Mouse (Mus musculus) heart, adult 2 months (tissue): ENCODE results near the gene Pus7. TPM values are rescaled to one million over a fixed set of nuclear protein-coding genes. Genes with fewer than 3 reads are reported as not detected.

Experiments
- DNase-seq, 2 experiments: peaks; one replicate each; pipeline ENCODE4 v3.0.0; 2021
- H3K27ac ChIP-seq: fragments of 200-600 bp; 2 replicates; pipeline ENCODE4 v1.8.1; 2022
- H3K27me3 ChIP-seq: fragments of 200-500 bp; 2 replicates; pipeline ENCODE4 v1.6.1; 2012; ENCODE audit warnings: mild to moderate bottlenecking, low read length, inconsistent platforms, mixed read lengths; ENCODE audit not compliant: control insufficient read depth, insufficient read depth
- H3K36me3 ChIP-seq: fragments of 200-500 bp; 2 replicates; pipeline ENCODE4 v1.6.1; 2012; ENCODE audit warnings: low read length, inconsistent platforms; ENCODE audit not compliant: control insufficient read depth, insufficient read depth
- H3K4me1 ChIP-seq: fragments of 200-500 bp; 2 replicates; pipeline ENCODE4 v1.6.1; 2011; ENCODE audit warnings: low read length; ENCODE audit not compliant: control insufficient read depth, insufficient read depth
- H3K4me3 ChIP-seq: fragments of 200-600 bp; 2 replicates; pipeline ENCODE4 v1.8.1; 2022
- H3K79me2 ChIP-seq: fragments of 200-500 bp; replicated peaks from 2 replicates; pipeline ENCODE4 v1.6.1; 2012; ENCODE audit warnings: mild to moderate bottlenecking, inconsistent platforms, low read length, moderate library complexity, mixed read lengths; ENCODE audit not compliant: control insufficient read depth, insufficient read depth
- H3K9ac ChIP-seq: fragments of 200-500 bp; 2 replicates; pipeline ENCODE4 v1.6.1; 2012; ENCODE audit warnings: low read depth, mild to moderate bottlenecking, control low read depth, inconsistent platforms, low read length, mixed read lengths
- CTCF ChIP-seq: fragments of 200-600 bp; IDR thresholded peaks from 2 replicates; pipeline ENCODE4 v1.8.1; 2022; ENCODE audit warnings: antibody characterized with exemption, mild to moderate bottlenecking, moderate library complexity
- EP300 ChIP-seq: fragments of 200-500 bp; IDR thresholded peaks from 2 replicates; pipeline ENCODE4 v1.6.1; 2011; ENCODE audit warnings: low read depth, low read length, control low read depth; ENCODE audit not compliant: insufficient read depth
- POLR2A ChIP-seq: fragments of 200-500 bp; IDR thresholded peaks from 2 replicates; pipeline ENCODE4 v1.6.1; 2011; ENCODE audit warnings: mild to moderate bottlenecking, low read depth, low read length, control low read depth; ENCODE audit not compliant: insufficient read depth
- WGBS: fragments of 180-500 bp; shearing (Covaris S2); methylation state at CpG from one replicate; pipeline ENCODE4 v1.1.7; 2018; 5-methylcytosine and 5-hydroxymethylcytosine counted together
- intact Hi-C: fragments of 180-260 bp; cut with DNase I; formaldehyde crosslinking; loops from one replicate; pipeline ENCODE4 v1.15.1; 2025
- polyA plus RNA-seq: library from polyadenylated mRNA; depleted of rRNA; stranded (reverse); fragments of >200 nt; gene quantifications from 2 replicates; pipeline ENCODE4 v1.2.3, GENCODE M21; 2012
- total RNA-seq, 2 experiments: library from RNA; stranded (reverse); gene quantifications; 2 replicates each; pipeline ENCODE4 v1.2.3; 2021

Gene Pus7
- total and polyA plus RNA-seq, 3 experiments: 3.4 to 8.5 (median 8.2) TPM

DNA sequence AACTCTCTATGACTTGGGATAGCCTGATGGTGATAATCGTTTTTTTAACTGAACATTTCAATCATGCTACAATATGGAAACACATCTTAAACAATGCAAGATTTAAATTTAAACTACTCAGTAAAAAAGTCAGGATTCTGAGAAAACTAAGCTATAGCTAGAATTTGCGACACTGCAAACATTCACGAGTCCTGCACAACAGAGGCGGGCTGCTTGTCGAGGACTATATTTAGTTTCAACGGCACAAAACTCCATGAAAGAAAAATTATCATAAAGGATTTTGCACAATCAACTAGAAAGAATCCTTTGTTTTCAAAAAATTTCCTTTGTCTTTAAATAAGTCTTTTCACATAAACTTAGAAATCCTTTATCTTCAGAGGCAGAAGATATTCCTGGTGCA is 21.0 kb downstream of the Pus7 start:
- H3K79me2 ChIP-seq: no peaks in the 10 kb centered on the region
- no peak overlapping the region for H3K27ac ChIP-seq
- WGBS: 94% methylated on average over 6 of the region's 6 CpGs
- no peaks in the 10 kb centered on the region for H3K4me1 ChIP-seq
- no peak for TF ChIP-seq CTCF
- TF ChIP-seq POLR2A: no peak
- TF ChIP-seq EP300: no peak
- H3K27me3 ChIP-seq: no peaks in the 10 kb centered on the region
- no peaks in the 10 kb centered on the region for H3K36me3 ChIP-seq
- intact Hi-C loops: no loop called here
- no peak overlapping the region for H3K9ac ChIP-seq
- no peak overlapping the region for H3K4me3 ChIP-seq
- DNase-seq: no peak

DNA sequence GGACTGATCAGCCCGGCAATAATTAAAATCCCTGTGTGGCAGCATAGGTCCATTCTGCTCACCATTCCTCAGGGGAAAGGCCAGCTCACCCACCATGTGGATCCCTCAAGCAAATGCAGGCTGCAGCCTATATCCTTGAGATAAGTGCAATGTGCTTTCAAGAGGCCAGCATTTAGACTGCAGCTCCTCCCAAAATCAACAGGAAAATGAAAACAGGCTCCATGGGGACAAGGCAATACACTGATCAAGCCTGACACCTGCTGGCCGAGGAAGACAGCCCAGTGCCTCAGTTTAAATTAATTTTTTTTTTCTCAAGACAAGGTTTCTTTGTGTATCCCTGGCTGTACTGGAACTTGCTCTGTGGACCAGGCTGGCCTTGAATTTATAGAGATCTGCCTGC is 24.9 kb downstream of the Pus7 start:
- no peak overlapping the region for H3K4me3 ChIP-seq
- no peak overlapping the region for H3K9ac ChIP-seq
- no peak overlapping the region for H3K27ac ChIP-seq
- H3K4me1 ChIP-seq: no peaks in the 10 kb centered on the region
- no peaks in the 10 kb centered on the region for H3K79me2 ChIP-seq
- no peaks in the 10 kb centered on the region for H3K36me3 ChIP-seq
- intact Hi-C loops: loop anchor here (5.0 to 10.0 kb wide), 3 partner anchors 86 to 374 kb away; no protein-coding TSS in a partner anchor
- peak; percentile 36 to 58 for DNase-seq
- no peaks in the 10 kb centered on the region for H3K27me3 ChIP-seq
- 19% methylated on average over 2 of the region's 2 CpGs for WGBS
- no peak for TF ChIP-seq POLR2A
- TF ChIP-seq EP300: peak; percentile 74; the same call in 1 of the 2 replicates
- TF ChIP-seq CTCF: peak; percentile 78

DNA sequence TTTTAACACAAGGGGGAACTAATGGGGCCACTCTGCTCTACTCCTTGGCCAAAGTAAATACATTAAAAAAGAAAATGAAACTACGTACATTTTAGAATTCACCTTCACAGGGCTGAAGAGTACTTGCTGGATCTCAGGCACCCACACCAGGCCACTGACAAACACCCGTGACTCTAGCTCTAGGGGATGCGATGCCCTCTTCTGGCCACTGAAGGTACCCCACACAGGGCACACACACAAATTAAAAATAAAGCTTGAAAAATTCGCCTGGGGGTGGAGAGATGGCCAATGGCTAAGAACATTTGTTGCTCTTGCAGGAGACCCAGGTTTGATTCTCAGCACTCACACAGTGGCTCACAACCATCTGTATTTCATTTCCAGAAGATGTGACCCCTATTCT is 27.1 kb downstream of the Pus7 start:
- Histone ChIP-seq H3K4me3 (no peak overlapping the region), H3K4me1 (no peaks in the 10 kb centered on the region), H3K36me3 (no peaks in the 10 kb centered on the region), H3K27ac (no peak overlapping the region), H3K9ac (no peak overlapping the region), H3K79me2 (no peaks in the 10 kb centered on the region), H3K27me3 (no peaks in the 10 kb centered on the region)
- intact Hi-C loops: loop anchor here (5.0 to 10.0 kb wide), 3 partner anchors 84 to 372 kb away; no protein-coding TSS in a partner anchor
- DNase-seq: no peak
- TF ChIP-seq POLR2A (no peak), EP300 (no peak), CTCF (0 out of 2 replicates have a peak, but pooled peaks have one; percentile 17)
- WGBS: 95% methylated on average over 4 of the region's 4 CpGs

DNA sequence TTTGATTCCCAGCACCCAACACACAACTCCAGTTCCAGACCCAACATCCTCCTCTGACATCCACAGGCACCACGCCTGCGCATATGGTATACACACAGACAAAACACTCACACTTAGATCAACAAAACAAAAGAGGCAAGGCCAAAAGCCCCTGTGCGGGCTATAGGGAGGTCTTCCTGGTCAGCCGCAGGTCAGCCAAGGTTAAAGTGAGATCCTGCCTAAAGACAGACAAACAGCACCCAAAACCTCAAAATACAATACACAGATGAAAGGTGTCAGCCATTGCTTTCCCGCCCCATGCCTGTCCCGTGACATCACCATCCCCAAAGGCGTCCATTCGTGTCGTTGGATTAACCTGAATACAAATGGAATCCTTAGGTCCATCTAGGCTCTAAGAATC is 27.9 kb downstream of the Pus7 start:
- WGBS: 99% methylated on average over 9 of the region's 9 CpGs
- DNase-seq: no peak
- Histone ChIP-seq H3K4me1 (no peaks in the 10 kb centered on the region), H3K27me3 (no peaks in the 10 kb centered on the region), H3K4me3 (no peak overlapping the region), H3K9ac (no peak overlapping the region), H3K79me2 (no peaks in the 10 kb centered on the region), H3K36me3 (no peaks in the 10 kb centered on the region), H3K27ac (no peak overlapping the region)
- no peak for TF ChIP-seq POLR2A
- TF ChIP-seq EP300: no peak
- no peak for TF ChIP-seq CTCF
- intact Hi-C loops: loop anchor here (5.0 to 10.0 kb wide), 3 partner anchors 83 to 371 kb away; no protein-coding TSS in a partner anchor

DNA sequence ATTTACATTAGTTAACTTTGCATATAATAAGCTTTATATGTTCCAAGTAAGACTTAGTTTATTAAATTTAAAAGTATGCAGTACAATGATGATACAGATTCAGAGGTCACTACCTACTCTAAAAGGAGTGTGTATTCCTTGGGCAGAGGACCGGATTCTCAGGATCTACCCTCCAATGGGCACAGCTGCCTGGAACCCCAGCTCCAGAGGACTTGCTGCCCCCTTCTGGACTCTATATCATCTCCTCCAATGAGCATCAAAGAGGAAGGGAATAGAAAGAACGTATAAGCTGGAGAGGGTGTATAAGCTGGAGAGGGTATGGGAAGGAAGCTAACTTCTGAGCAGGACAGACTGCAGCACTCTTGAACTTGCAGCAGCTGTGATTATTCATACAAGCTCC is 33.6 kb downstream of the Pus7 start:
- Histone ChIP-seq H3K27ac (no peak overlapping the region), H3K27me3 (no peaks in the 10 kb centered on the region), H3K79me2 (no peaks in the 10 kb centered on the region), H3K4me3 (no peak overlapping the region), H3K9ac (no peak overlapping the region), H3K36me3 (no peaks in the 10 kb centered on the region), H3K4me1 (no peaks in the 10 kb centered on the region)
- WGBS: 51% methylated on average over 2 of the region's 2 CpGs
- intact Hi-C loops: loop anchor here (5.0 to 10.0 kb wide), 3 partner anchors 73 to 365 kb away; no protein-coding TSS in a partner anchor
- no peak for DNase-seq
- peak; percentile 38 for TF ChIP-seq CTCF
- no peak for TF ChIP-seq EP300

DNA sequence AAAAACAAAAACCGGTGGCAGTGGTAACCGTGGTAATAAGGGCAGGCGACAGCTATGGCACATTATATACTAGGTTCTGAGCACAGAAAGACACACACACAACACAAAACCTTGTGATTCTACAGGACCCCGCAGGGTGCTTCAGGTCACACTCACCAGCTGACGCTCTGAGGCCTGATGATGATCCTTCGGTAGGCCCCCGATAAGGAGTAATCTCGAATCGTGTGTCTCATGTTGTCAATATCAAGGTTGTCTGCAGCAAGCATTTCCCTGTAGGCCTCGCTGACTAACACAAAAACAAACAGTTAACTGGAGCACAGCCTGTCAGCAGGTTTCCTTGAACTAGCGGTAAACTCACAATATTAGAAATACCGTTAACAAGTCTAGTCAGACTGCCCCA is 40.2 kb downstream of the Pus7 start:
- intact Hi-C loops: no loop called here
- H3K4me3 ChIP-seq: no peak overlapping the region
- H3K9ac ChIP-seq: no peak overlapping the region
- WGBS: 94% methylated on average over 12 of the region's 12 CpGs
- H3K4me1 ChIP-seq: no peaks in the 10 kb centered on the region
- H3K36me3 ChIP-seq: no peaks in the 10 kb centered on the region
- H3K79me2 ChIP-seq: no peaks in the 10 kb centered on the region
- H3K27me3 ChIP-seq: no peaks in the 10 kb centered on the region
- no peak for TF ChIP-seq POLR2A
- TF ChIP-seq EP300: no peak
- no peak for TF ChIP-seq CTCF
- no peak for DNase-seq
- no peak overlapping the region for H3K27ac ChIP-seq
